Mouse (Mus musculus) cerebellum, adult (tissue): ENCODE measurements around the gene Chn2.
A peak's percentile ranks its signal among the peaks of the same experiment; 100 is the strongest.

Experiments used
- ATAC-seq: cut with Nextera tagmentation; 2 replicates; pipeline ENCODE4 v1.9.2; 2017; ENCODE audit warnings: mild to moderate bottlenecking, moderate library complexity, mixed read lengths; ENCODE audit not compliant: insufficient number of reproducible peaks, low FRiP score, low TSS enrichment

The Chn2 gene

GRCm38 (mm10) chr6:54071478-54071877 lies 32.1 kb downstream of the Chn2 start:
- peak; percentile 14; the same call in 1 of the 2 replicates for ATAC-seq

- no peak for ATAC-seq
Measured at GRCm38 (mm10) chr6:54074454-54074853, 35.1 kb downstream of the Chn2 start.

GRCm38 (mm10) chr6:54075419-54075818 lies 36.1 kb downstream of the Chn2 start:
- ATAC-seq: no peak

DNA sequence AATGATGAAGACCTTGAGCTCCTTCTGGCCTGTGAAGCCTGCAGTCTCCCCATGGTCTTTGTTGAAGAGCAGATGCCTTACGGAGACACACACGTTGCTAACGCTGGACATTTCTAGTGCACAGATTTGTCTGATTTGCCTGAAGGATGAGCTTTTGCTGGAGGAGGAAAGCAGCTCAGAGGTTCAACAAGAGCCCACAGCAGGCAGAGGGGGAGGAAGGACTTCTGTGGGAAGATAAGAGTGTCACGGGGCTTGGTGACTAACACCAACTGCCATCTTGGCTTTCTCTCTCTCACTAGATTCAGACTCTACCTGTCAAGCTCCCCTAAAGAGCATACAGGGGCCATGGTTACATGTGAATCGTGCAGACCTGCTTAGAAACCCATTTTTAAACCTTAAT lies 37.3 kb downstream of the Chn2 start:
- no peak for ATAC-seq

- ATAC-seq: no peak
Measured at GRCm38 (mm10) chr6:54078269-54078668, 38.9 kb downstream of the Chn2 start.

DNA sequence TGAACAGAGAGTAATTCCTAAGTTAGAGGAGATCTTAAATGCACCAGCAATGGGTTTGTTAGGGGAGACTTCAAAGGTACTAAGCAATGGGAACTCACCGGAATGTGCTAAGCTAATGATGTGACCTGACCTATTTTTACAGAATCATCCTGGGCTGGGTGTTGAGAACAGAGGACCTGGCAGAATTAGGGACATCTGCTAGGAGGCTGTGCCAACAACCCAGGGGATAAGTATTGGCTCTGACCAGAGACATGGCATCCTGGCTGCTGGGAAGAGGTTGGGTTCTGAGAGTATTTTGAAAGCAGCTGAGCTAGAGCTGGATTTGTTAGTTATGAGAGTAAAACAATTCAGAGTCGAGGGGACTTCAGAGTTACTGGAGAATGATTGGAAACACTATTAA lies 40.5 kb downstream of the Chn2 start:
- peak; percentile 83 for ATAC-seq

DNA sequence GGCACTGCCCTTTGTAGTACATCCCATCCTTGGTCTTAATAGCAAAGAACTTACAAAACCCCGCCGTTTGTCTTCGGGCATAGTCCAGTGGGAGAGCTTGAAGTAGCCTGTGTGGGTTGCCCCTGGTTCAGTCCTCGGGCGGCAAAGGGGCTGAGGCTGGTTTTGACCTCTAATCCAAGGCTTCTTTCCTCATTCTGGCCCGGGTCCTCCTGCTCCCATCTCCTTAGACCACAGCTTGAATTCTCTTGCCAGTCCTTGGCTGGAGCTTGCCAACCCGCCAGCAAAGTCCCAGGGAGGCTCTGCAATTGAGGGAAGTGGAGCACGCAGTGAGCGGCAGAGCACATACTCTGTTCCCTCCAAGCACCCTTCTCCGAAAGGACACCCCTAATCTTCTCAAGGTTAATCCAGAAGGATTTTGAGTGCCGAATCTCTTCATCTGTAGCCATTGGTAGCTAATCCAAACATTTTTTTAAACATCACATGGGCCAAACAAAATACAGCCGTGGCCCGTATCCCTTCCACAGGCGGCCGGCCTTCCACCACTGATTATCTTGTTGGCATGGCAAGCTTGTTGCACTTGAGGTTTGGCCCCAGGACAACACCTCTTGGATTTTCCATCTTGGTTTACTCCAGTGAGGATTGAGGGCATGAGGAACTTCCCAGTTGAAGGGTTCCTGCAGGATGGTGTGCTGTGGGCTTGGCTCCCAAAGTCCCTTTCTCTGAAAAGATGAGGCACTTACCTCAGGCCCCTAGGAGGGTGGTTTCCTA lies 41.3 kb downstream of the Chn2 start:
- no peak for ATAC-seq

DNA sequence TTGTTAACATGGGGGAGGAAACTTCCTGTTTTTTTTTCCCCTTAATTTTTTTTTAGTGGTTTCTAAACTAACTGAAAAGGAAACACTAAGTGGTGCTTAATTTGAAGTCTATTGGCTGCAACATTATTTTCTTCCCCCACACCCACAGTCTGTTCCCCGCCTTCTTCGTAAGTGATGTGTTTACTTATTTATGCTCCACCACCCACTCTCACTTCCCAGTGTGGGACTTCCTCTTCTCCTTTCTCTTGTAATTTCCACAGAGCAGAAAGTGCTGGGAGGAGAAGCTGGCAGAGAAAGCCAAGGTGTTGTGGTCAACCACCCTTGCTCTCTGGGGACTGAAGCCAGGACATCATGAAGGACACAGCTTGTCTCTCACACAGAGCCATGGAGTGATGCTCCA lies 43.2 kb downstream of the Chn2 start:
- ATAC-seq: no peak

DNA sequence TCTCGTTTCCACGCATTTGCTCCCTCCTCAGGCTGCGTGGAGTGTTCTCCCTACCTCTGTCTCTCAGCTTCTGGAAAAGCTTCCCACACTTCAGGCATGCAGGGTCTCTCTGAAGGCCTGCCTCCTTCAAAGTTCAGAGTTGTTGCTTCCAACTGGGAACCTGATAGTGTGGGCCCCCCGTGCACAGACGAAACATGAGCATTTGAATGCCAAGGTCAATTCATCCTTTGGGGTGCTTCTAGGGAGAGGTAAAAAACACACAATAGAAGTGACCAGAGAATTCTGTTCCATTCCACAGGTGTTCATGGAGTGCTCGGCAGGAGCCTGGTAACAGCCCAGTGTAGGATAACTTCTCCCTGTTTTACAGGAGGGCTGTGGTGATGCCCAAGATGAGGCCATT lies 44.7 kb downstream of the Chn2 start:
- no peak for ATAC-seq

GRCm38 (mm10) chr6:54085009-54085408 lies 45.7 kb downstream of the Chn2 start:
- no peak for ATAC-seq

DNA sequence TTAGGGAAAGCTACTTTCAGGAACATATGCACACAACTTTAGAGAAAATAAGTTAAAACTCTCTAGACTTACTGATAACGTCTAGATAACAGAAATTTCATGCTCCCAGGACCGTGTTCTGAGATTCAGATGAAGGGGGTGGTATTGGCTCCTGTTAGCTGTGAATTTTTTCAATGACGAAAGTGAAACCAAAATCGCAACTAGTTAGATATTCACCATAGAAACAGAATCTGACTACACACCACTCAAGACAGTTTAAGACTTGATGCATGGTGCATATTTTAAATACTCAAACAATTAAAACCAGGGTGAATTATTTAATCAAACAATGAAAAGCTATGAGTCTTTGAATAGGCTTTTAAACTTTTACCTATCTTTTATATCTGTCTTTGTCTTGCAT lies 48.8 kb downstream of the Chn2 start:
- no peak for ATAC-seq

- no peak for ATAC-seq
Measured at GRCm38 (mm10) chr6:54090822-54091221, 51.5 kb downstream of the Chn2 start.

GRCm38 (mm10) chr6:54092920-54093319 lies 53.6 kb downstream of the Chn2 start:
- no peak for ATAC-seq

- no peak for ATAC-seq
Measured at GRCm38 (mm10) chr6:54096147-54096761, 56.9 kb downstream of the Chn2 start.

DNA sequence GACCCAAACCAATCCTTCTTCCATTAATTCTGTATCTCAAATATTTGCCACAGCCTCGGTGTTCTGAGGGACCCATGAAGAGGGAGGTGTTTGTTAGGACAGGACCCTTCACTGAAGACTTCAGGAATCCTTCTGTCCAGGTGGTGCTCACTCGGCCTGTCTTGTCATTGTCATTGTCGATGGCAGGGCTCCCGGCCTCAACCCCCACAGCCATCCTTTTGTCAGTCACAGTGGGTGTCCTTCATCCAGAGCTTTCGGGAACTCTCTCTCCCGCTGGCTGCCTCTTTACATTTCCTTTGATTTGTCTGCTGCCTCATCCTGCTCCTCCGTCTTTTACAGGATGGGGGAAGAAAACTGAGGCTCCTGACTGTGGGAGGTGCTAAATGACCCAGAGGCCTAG lies 57.5 kb downstream of the Chn2 start:
- 0 out of 2 replicates have a peak, but pooled peaks have one; percentile 55 for ATAC-seq

GRCm38 (mm10) chr6:54098339-54098738 lies 59.0 kb downstream of the Chn2 start:
- no peak for ATAC-seq

GRCm38 (mm10) chr6:54099659-54100058 lies 60.3 kb downstream of the Chn2 start:
- ATAC-seq: no peak

DNA sequence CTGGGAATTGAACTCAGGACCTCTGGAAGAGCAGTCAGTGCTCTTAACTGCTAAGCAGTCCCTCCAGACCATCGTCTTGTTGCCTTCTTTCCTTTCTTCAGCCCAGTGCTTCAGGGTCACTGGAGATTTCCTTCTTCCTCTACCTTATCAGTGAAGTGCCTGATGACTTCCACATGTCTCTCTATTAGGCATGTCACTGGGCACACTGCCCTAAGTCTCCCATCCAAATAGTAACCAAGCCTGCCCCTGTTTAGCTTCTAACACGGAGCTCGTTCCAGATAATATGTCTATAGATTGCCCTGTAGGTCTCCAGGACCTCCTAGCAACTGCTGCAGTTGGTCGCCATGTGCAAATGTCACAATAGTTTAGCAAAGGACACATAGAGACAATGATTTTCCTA lies 62.9 kb downstream of the Chn2 start:
- ATAC-seq: no peak

DNA sequence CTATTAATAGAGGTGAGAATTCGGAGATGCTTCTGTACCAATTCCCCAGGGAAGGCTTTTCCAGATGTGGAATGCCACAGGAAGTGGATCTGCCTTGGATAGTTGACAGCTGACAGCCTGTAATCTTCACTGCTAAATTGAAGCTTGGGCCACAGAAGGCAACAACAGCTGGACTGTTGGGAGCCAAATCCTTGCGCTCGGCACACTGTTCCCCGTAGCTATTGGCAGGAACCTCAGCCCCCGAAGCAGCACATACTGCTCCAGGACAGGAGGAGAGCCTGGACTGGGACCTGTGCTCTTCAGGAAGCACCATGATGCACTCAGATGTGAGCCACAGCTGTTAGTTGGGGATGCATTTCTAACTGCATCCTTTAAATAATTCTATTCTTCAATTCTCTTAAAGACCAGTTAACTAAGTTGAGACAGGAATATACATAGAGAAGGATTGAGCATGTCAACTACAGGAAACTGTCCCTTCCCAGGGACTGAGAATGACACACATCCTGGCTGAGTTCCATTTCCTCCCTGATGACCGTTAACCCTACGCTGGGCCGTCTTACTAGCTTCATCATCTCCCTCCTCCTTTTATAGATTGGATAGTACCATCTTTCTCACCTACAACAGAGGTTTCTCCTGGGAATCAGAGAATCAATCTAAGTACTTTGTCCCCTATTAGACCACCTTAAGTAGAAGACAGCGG lies 64.1 kb downstream of the Chn2 start:
- no peak for ATAC-seq

DNA sequence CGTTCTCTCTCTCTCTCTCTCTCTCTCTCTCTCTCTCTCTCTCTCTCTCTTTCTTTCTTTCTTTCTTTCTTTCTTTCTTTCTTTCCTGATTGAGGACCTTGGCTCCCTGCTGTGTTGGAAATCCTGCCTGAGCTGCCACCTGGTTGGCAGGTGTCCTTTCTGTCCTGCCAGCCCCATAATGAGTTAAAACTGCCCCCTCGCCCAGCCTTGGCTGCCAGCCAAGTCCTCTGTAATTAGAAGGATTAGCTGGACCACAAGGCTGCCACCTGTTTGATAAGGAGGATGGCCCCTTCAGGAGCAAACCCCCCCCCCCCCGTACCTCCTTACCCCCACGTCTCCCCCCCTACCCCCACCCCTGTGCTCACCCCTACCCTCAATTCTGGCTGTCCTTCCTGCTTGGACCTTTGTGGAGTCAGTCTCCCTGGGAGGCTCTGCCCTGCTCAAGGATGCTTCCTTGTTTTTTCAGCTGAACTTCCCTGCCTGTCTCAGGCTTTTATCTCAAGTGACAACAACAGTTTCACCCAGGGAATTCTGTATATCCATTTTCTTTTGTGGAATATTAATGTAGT lies 72.1 kb downstream of the Chn2 start:
- no peak for ATAC-seq

GRCm38 (mm10) chr6:54113338-54113737 lies 74.0 kb downstream of the Chn2 start:
- no peak for ATAC-seq
